Mouse (Mus musculus): Measurements from ENCODE around the gene Kdelc2. TPM values are rescaled to one million over a fixed set of nuclear protein-coding genes. Genes with fewer than 3 reads are reported as not detected.
A peak's percentile ranks its signal among the peaks of the same experiment; 100 is the strongest.

The Kdelc2 gene
- 10 to 100 TPM; 15.7 to 16.1 TPM for total RNA-seq (2021)

- DNase-seq = peak; percentile 76
These were observed at the start of gene Kdelc2 for GRCm38 (mm10) chr9:53383951-53384866. Gene Kdelc2 (plus strand): TSS chr9:53384025.

GRCm38 (mm10) chr9:53335131-53335530, 48.7 kb upstream of the Kdelc2 start:
- DNase-seq = no peak

GRCm38 (mm10) chr9:53339603-53340002, 44.2 kb upstream of the Kdelc2 start:
- DNase-seq = no peak

DNA sequence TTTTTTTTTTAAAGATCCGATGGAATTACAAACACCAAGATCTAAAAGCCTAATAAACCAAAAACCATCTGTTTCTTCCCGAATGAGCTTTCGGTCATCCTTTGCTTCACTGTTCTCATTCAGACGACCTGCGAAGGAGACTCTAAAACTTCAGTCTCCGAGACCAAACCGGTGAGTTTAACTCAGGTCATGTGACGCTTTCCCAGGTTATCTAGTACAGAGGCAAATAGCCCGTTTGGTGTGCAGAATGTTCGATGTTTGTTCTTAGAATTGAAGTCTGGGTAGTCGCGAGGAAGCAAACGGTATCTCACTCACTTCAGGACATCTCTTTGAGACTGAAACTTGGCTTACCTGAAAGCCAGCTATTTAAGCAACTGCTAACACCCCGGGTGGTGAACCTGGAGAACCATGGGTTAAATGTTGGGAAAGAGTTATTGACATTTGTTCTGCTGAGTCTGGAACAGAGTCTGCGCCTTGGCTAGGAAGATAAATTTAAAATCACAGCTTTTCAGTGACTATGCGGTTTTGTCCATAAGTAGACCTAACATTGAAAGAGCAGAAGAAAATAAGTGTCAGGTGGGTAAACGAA, 43.4 kb upstream of the Kdelc2 start:
- no peak for DNase-seq

GRCm38 (mm10) chr9:53340969-53341368, 42.9 kb upstream of the Kdelc2 start:
- no peak for DNase-seq

DNA sequence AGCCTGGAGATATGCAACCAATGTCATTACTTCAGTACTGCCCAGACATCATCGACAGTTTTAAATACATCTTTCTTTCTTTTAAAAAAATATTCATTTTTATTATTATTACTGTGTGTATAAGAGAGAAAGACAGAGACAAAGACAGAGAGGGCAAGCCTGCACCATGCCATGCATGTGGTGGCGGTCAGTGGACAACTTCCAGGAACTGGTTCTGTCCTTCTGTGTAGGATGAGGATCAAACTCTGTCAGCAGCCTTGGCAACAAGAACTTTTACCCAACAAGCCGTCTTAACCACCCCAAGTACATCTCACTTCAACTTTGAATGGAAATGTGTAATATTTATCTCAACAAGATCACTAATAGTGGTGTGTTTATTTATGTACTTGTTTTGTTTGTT, 41.8 kb upstream of the Kdelc2 start:
- DNase-seq = no peak

GRCm38 (mm10) chr9:53344646-53345432, 39.0 kb upstream of the Kdelc2 start:
- no peak for DNase-seq

GRCm38 (mm10) chr9:53345728-53346127, 38.1 kb upstream of the Kdelc2 start:
- no peak for DNase-seq

- DNase-seq = no peak
These were observed 37.4 kb upstream of the Kdelc2 start for GRCm38 (mm10) chr9:53346402-53346801.

DNA sequence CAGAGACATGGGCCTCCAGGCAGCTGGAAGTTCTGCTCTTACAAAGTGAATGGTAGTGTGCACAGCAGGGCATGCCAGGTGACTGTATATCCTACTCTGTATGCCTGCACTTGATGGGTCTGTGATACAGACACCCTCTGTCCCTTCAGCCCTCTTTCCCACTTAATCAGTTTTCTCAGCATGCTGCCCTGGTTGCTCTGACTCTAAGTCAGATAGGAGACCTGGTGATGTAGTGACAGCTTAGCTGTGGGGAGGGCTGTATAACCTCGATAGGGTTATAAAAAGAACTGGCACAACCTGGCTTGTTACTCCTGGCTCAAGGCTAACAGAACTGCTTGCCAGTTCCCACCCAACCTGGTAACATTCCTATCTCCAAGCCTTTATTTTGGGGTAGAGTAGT, 34.6 kb upstream of the Kdelc2 start:
- no peak for DNase-seq

- DNase-seq = no peak
These were observed 33.5 kb upstream of the Kdelc2 start for GRCm38 (mm10) chr9:53350331-53350730.

- no peak for DNase-seq
These were observed 31.9 kb upstream of the Kdelc2 start for GRCm38 (mm10) chr9:53351899-53352298.

DNA sequence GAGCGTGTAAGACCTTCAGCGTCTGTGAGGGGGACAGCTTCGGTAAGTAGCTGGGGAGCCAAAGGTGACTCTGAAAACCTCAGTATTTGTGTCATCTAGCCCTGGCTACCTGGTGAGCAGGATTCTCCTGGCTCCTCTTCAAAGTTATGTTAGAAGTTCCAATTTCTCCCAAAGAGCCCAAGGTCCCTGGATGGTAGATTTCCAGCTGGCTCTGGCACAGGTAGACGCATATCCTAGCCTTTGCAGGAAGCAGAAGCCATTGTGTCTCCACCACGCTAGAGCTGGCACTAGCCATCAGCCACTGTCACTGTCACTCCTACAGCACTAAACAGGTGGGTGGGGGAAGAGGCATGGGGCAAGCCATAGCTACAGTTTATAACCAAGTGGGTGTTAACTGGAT, 30.7 kb upstream of the Kdelc2 start:
- no peak for DNase-seq

DNA sequence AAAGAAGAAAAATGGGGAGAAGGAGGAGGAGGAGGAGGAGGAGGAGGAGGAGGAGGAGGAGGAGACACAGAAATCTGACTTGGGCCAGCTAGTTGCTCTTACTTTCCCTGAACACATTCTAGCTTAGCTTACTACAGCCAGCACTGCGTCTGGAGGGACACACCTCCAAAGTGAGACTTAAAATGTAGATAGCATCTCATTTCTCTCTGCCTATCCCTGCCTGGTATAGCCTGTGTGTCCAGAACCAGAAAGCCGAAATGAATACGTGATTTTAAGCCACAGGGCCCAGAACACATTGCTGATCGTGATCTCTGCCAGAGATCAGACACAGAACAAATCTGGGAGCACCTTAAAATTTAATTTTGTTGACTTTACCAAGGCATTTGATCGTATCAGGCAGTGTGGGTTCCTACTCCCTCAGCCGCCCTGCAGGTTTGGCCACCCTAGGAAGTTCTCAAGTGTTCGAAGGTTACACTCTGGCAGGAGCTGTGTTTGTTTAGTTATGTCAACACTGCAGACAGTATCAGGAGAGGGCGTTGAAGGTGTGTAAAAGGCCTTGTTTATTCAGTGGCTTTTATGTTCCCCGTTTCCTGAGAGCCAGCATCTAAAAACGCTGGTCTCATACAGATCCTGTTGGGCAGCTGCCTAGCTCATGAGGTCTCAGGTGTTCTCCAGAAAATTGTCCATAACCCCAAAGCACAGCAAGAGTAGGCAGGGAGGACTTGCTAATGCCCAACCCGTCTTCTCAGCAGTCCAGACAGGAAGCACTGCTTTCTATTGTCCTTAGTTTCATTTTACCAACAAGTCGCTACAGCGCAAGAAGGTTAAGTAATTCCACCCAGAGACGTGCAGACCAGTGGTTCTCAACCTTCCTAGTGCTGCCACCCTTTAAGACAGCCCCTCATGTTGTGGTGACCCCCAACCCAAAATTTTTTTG, 27.3 kb upstream of the Kdelc2 start:
- no peak for DNase-seq

DNA sequence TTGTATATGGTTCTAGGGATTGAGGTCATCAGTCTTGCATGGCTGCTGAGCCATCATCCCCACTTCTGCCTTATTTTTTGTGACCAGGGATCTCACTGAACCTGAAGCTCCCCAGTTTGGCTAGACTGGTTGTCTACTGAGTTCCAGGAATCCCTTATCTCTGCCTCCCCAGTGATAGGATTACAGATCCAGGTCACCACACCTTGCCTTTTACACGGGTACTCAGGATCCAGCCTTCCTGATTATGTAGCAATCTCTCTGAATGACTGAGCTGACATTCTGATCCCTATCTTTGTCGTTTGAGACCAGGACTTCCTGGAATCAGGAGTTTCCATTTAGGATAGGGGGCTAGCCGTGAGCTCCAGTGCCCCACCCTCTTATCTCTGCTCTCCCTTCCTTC, 12.5 kb upstream of the Kdelc2 start:
- DNase-seq = no peak

GRCm38 (mm10) chr9:53375907-53376306, 7.9 kb upstream of the Kdelc2 start:
- peak; percentile 37 for DNase-seq

DNA sequence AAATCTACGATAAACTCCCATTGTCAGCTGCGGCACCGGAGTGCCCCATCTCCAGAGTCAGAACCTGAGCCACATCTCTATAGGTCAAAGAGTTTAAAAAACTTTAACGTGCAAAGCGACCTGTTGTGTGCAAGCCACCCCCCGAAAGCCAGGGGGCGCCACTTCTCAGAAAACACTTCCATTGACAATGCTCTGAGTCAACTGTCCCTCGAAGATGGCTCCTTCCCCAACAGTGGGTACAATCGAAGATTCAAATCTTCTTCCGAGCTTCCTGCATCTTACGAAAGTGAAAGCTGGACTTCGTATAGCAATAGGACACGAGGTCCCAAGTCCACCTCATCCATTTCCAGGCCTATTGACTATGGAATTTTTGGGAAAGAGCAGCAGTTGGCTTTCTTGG, 7.0 kb upstream of the Kdelc2 start:
- DNase-seq = no peak

- DNase-seq = no peak
These were observed 6.2 kb upstream of the Kdelc2 start for GRCm38 (mm10) chr9:53377597-53377996.

GRCm38 (mm10) chr9:53378171-53378570, 5.7 kb upstream of the Kdelc2 start:
- DNase-seq = no peak

GRCm38 (mm10) chr9:53380595-53380994, 3.2 kb upstream of the Kdelc2 start:
- DNase-seq = no peak

DNA sequence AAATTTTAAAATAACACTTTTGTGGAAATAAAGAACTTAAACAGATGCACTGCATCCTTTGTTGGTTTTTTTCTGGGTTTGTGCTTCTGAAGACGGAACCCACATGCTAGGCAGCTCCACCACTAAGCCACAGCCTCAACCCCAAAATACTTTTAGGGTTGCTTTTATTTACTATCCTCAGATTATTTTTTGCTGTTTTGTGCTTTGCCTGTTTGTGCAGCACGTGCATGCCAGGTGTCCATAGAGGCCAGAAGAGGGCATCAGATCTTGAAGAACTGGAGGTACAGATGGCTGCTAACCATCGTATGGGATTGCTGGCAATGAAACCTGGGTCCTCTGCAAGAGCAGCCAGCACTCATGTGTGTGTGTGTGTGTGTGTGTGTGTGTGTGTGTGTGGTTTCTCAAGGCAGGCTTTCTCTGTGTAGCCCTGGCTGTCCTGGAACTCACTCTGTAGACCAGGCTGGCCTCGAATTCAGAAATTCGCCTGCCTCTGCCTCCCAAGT, 2.7 kb upstream of the Kdelc2 start:
- no peak for DNase-seq

GRCm38 (mm10) chr9:53384873-53385272, 1.0 kb downstream of the Kdelc2 start:
- no peak for DNase-seq

All from heart, postnatal 4 days (tissue).